Mouse (Mus musculus): ENCODE data around the gene Ldlr. TPM values are rescaled to one million over a fixed set of nuclear protein-coding genes. Genes with fewer than 3 reads are reported as not detected.
A peak's percentile ranks its signal among the peaks of the same experiment; 100 is the strongest.
"Not testable (repeated sequence)": the region's sequence is repeated elsewhere in the genome, so short reads cannot be mapped to it uniquely, and the experiment has no call there.

Ldlr gene
- polyA plus RNA-seq, 1 experiment from 2014 or later: 23.8 TPM

DNA sequence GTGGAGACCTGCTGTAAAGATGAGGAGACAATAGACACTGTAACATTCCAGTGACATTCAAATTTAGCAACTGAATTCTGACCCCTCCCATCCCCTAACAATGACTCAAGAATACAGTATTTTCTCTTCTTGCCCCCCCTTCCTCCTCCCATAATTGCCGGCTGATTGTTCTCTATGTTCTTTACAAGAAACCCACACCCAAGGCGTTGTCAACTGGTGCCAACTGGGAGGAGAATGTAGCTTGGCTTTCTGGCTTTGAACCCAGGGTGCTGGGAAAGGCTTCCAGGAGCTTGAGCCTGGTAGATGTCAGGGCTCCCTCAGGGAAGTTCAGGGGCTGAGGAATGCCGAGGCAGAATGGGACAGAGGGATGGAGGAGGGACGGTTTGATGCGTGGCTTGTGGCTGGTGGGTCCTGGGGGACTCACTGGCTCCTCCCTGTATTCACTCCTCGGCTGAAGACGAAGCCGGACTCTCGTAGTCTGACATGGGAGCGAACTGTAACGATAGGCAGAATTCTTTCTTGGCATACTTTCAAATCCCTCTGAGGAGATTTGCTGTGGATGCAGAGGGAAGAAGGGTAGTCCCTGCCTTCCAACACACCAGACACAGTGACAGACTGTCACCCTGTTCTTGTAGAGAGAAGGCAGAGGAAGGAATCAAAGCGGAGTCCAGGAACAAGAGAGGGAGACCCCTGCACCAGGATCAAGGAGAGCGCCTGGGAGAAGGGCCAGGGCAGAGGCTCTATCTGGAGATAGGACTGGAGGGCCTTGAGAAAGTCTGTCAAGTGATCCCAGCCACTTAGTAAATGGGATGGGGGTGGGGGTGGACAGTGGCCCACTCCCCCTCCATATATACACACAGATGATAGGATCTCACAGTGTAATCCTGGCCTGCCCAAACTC, 45.5 kb downstream of the Ldlr start:
- no peak overlapping the region for H3K9ac ChIP-seq (replicated peaks; ENCODE audit: low read depth, low read length)
- H3K36me3 ChIP-seq (ENCODE audit: control insufficient read depth, insufficient read depth, low read length): peaks cover 34% of the 10 kb centered on the region
- ATAC-seq (ENCODE audit: insufficient number of reproducible peaks, insufficient read depth, low FRiP score, low read depth): peak; percentile 34; the same call in 1 of the 2 replicates
- 52% methylated on average over 13 of the region's 13 CpGs for WGBS
- H3K4me2 ChIP-seq (replicated peaks; ENCODE audit: low read depth, low read length): no peak overlapping the region
- no peak overlapping the region for H3K4me3 ChIP-seq (ENCODE audit: low read depth, low read length)
- no peaks in the 10 kb centered on the region for H3K9me3 ChIP-seq (ENCODE audit: control insufficient read depth, low read depth, low read length)
- H3K4me1 ChIP-seq (ENCODE audit: control insufficient read depth, insufficient read depth, low read length): 0 out of 2 replicates have a peak, but pooled peaks cover 4% of the 10 kb centered on the region
- H3K27ac ChIP-seq (ENCODE audit: low read length): peak overlapping the region; percentile 66; the same call in 1 of the 2 replicates
- H3K27me3 ChIP-seq (ENCODE audit: control insufficient read depth, insufficient read depth, low read length): no peaks in the 10 kb centered on the region

DNA sequence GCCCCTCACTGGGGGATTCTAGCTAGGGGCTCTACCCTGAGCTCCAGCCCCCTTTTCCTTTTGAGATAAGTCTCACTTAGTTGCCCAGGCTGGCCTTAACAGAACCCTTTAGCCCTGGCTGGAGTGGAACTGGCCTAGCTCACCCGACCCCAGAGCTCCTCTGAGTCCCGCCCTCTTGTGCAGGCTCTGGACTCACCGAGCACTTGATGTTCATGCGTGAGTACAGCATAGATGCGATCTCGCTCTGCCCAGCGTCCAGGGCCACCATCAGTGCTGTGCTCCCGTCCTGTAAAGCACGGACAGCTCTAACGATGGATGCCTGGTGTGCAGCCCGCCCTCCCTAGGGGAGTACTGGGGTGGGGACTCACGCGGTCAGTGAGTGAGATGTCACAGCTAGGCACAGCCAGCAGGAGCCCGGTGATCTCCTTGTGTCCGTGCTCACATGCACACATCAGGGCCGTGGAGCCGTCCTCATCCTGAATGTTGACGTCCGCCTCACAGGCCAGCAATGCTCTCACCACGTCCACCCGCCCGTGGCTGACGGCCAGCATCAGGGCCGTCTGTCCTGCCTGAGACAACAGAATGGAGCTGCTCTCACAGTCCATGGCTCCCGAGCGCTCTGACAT, 46.4 kb downstream of the Ldlr start:
- no peak overlapping the region for H3K9ac ChIP-seq (replicated peaks; ENCODE audit: low read depth, low read length)
- H3K27me3 ChIP-seq (ENCODE audit: control insufficient read depth, insufficient read depth, low read length): no peaks in the 10 kb centered on the region
- no peak overlapping the region for H3K4me3 ChIP-seq (ENCODE audit: low read depth, low read length)
- no peak for ATAC-seq (ENCODE audit: insufficient number of reproducible peaks, insufficient read depth, low FRiP score, low read depth)
- H3K27ac ChIP-seq (ENCODE audit: low read length): peak overlapping the region; percentile 52; the same call in 1 of the 2 replicates
- no peaks in the 10 kb centered on the region for H3K9me3 ChIP-seq (ENCODE audit: control insufficient read depth, low read depth, low read length)
- 0 out of 2 replicates have a peak, but pooled peaks cover 4% of the 10 kb centered on the region for H3K4me1 ChIP-seq (ENCODE audit: control insufficient read depth, insufficient read depth, low read length)
- H3K36me3 ChIP-seq (ENCODE audit: control insufficient read depth, insufficient read depth, low read length): peaks cover 42% of the 10 kb centered on the region
- whole genome bisulfite sequencing: 80% methylated on average over 26 of the region's 26 CpGs
- no peak overlapping the region for H3K4me2 ChIP-seq (replicated peaks; ENCODE audit: low read depth, low read length)

DNA sequence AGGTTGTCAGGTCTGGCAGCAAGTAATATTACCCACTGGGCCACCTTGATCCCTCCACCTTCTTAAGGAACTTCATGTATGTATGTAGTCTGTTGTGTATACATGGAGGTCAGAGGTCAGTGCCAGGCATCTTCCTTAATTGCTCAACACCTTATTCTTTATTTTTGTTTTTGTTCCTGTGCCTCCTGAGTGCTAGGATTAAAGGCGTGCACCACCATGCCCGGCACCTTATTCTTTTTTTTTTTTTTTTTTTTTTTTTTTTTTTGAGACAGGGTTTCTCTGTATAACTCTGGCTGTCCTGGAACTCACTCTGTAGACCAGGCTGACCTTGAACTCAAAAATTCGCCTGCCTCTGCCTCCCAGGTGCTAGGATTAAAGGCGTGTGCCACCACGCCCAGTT, 50.1 kb downstream of the Ldlr start:
- H3K27ac ChIP-seq (ENCODE audit: low read length); ATAC-seq (ENCODE audit: insufficient number of reproducible peaks, insufficient read depth, low FRiP score, low read depth); H3K9ac ChIP-seq (replicated peaks; ENCODE audit: low read depth, low read length); H3K4me1 ChIP-seq (ENCODE audit: control insufficient read depth, insufficient read depth, low read length); H3K4me3 ChIP-seq (ENCODE audit: low read depth, low read length); H3K9me3 ChIP-seq (ENCODE audit: control insufficient read depth, low read depth, low read length); H3K27me3 ChIP-seq (ENCODE audit: control insufficient read depth, insufficient read depth, low read length); H3K4me2 ChIP-seq (replicated peaks; ENCODE audit: low read depth, low read length): not testable (repeated sequence)
- 86% methylated on average over 5 of the region's 5 CpGs for WGBS
- H3K36me3 ChIP-seq (ENCODE audit: control insufficient read depth, insufficient read depth, low read length): peaks cover 60% of the 10 kb centered on the region

DNA sequence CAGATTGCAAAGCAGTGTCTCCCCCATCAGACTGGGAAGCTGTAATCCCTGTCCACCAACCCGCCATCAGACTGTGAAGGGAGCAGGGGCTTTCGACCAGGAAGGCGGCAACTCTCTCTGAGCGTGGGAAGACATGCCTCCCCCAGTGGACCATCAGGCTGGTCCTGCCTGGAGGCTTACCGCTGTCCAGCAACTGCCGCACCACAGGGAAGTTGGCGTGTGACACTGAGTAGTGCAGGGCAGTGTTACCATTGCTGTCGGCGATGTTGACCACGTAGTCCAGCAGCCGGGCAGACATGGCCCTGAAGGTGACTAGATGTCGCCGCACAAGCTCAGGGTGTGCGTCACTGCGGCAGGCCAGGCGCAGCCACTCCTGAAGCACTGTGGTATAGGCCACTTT, 51.1 kb downstream of the Ldlr start:
- H3K4me3 ChIP-seq (ENCODE audit: low read depth, low read length): no peak overlapping the region
- ATAC-seq (ENCODE audit: insufficient number of reproducible peaks, insufficient read depth, low FRiP score, low read depth): no peak
- H3K36me3 ChIP-seq (ENCODE audit: control insufficient read depth, insufficient read depth, low read length): peaks cover 64% of the 10 kb centered on the region
- no peaks in the 10 kb centered on the region for H3K9me3 ChIP-seq (ENCODE audit: control insufficient read depth, low read depth, low read length)
- H3K4me2 ChIP-seq (replicated peaks; ENCODE audit: low read depth, low read length): no peak overlapping the region
- H3K27ac ChIP-seq (ENCODE audit: low read length): no peak overlapping the region
- 93% methylated on average over 16 of the region's 16 CpGs for WGBS
- H3K9ac ChIP-seq (replicated peaks; ENCODE audit: low read depth, low read length): no peak overlapping the region
- no peaks in the 10 kb centered on the region for H3K4me1 ChIP-seq (ENCODE audit: control insufficient read depth, insufficient read depth, low read length)
- no peaks in the 10 kb centered on the region for H3K27me3 ChIP-seq (ENCODE audit: control insufficient read depth, insufficient read depth, low read length)

DNA sequence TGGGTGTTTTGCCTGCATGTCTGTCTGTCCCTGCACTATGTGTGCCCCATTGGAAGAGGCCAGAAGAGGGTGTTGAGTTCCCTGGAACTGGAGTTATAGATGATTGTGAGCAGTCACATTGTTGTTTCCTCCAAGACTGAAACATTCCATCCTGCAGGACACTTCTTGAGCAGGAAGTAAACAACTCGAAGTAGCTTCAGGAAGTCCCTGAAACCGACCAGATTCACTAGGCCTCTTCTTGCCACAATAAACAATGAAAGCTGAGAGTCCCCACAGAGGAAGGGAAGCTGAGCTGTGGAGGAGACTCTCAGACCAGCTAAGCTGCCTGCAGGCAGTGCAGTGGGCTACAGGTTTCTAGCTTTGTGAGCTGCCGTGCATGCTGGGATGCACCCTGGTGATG, 54.4 kb downstream of the Ldlr start:
- Histone ChIP-seq H3K36me3 (ENCODE audit: control insufficient read depth, insufficient read depth, low read length) (peaks cover 57% of the 10 kb centered on the region), H3K4me1 (ENCODE audit: control insufficient read depth, insufficient read depth, low read length) (no peaks in the 10 kb centered on the region), H3K9ac (replicated peaks; ENCODE audit: low read depth, low read length) (no peak overlapping the region), H3K9me3 (ENCODE audit: control insufficient read depth, low read depth, low read length) (no peaks in the 10 kb centered on the region), H3K4me2 (replicated peaks; ENCODE audit: low read depth, low read length) (no peak overlapping the region), H3K27ac (ENCODE audit: low read length) (no peak overlapping the region), H3K27me3 (ENCODE audit: control insufficient read depth, insufficient read depth, low read length) (no peaks in the 10 kb centered on the region), H3K4me3 (ENCODE audit: low read depth, low read length) (no peak overlapping the region)
- ATAC-seq (ENCODE audit: insufficient number of reproducible peaks, insufficient read depth, low FRiP score, low read depth): no peak
- 83% methylated on average over 3 of the region's 3 CpGs for WGBS

DNA sequence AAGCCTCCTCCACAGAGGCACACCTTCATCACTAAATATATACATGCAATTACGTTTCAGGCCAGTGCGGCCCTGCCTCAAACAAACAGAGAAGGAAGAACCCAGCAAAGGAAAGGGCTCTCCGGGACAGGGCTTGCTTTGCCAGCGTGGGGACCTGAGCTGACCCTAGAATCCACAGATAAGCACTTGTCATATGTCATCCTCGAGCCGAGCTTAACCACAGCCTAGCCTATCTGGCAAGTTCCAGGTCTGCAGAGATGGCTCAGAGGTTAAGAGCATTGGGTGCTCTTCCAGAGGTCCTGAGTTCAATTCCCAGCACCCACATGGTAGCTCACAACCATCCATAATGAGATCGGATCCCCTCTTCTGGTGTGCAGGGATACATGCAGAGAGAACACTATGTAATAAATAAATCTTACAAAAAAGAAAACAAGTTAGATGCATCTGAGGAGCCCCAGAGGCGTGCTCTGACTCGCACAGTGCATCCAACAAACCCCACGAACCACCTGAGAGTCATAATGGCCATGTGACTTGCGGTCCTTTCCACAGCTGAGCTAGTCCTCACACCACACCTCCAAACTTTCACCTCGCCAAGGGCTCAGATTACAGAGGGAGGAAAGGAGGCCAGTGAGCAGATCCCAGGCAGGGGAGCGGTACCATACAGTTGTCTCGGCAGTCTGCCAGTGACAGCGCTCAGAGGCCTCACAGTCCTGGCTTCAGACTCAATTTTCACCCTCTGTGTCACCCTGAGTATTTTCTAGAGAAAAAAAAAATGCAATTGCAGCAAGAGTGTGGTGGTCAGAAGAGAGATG, 58.6 kb downstream of the Ldlr start:
- no peaks in the 10 kb centered on the region for H3K27me3 ChIP-seq (ENCODE audit: control insufficient read depth, insufficient read depth, low read length)
- H3K9me3 ChIP-seq (ENCODE audit: control insufficient read depth, low read depth, low read length): no peaks in the 10 kb centered on the region
- no peak overlapping the region for H3K9ac ChIP-seq (replicated peaks; ENCODE audit: low read depth, low read length)
- H3K36me3 ChIP-seq (ENCODE audit: control insufficient read depth, insufficient read depth, low read length): peaks cover 48% of the 10 kb centered on the region
- no peaks in the 10 kb centered on the region for H3K4me1 ChIP-seq (ENCODE audit: control insufficient read depth, insufficient read depth, low read length)
- no peak for ATAC-seq (ENCODE audit: insufficient number of reproducible peaks, insufficient read depth, low FRiP score, low read depth)
- H3K4me3 ChIP-seq (ENCODE audit: low read depth, low read length): no peak overlapping the region
- no peak overlapping the region for H3K27ac ChIP-seq (ENCODE audit: low read length)
- WGBS: 71% methylated on average over 15 of the region's 15 CpGs
- H3K4me2 ChIP-seq (replicated peaks; ENCODE audit: low read depth, low read length): no peak overlapping the region

DNA sequence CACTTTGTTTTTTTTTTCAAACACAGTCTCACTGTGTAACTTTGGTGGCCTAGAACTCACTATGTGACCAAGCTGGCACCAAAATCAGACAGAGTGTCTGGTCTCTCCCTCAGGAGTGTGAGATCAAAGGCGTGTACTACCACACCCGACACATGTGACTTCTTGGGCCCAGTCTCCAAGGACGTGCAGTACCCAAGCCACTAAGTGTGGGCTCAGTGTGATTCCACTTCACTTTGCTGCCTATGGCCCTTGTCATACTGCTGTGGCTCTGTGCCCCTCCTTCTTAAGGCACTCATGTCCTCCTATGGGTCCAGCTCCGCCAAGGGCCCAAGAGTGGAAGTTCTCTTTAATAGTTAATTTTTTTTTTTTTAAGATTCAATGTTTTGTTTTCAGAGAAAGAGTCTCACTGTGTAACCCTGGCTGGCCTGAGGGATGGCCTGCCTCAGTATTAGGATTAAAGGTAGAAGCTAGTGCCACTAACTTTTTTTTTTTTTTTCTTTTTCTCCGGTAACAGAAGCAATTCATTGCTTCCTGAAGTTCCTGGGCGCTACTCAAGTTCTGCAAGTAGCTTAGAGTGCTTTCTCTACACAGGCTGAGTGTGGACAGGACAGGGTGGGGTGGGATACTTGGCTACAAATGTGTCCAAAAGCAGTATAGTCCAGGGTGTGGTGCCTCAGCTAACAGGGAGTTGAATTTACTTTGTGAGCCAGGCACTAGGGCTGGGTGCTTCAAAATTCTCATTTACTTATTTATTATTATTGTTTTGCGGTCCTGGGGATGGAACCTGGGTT, 61.4 kb downstream of the Ldlr start:
- H3K4me2 ChIP-seq (replicated peaks; ENCODE audit: low read depth, low read length): no peak overlapping the region
- no peaks in the 10 kb centered on the region for H3K27me3 ChIP-seq (ENCODE audit: control insufficient read depth, insufficient read depth, low read length)
- WGBS: 89% methylated on average over 7 of the region's 7 CpGs
- H3K27ac ChIP-seq (ENCODE audit: low read length): no peak overlapping the region
- H3K9ac ChIP-seq (replicated peaks; ENCODE audit: low read depth, low read length): no peak overlapping the region
- H3K4me1 ChIP-seq (ENCODE audit: control insufficient read depth, insufficient read depth, low read length): no peaks in the 10 kb centered on the region
- H3K9me3 ChIP-seq (ENCODE audit: control insufficient read depth, low read depth, low read length): no peaks in the 10 kb centered on the region
- ATAC-seq (ENCODE audit: insufficient number of reproducible peaks, insufficient read depth, low FRiP score, low read depth): no peak
- H3K36me3 ChIP-seq (ENCODE audit: control insufficient read depth, insufficient read depth, low read length): peaks cover 41% of the 10 kb centered on the region
- H3K4me3 ChIP-seq (ENCODE audit: low read depth, low read length): no peak overlapping the region

DNA sequence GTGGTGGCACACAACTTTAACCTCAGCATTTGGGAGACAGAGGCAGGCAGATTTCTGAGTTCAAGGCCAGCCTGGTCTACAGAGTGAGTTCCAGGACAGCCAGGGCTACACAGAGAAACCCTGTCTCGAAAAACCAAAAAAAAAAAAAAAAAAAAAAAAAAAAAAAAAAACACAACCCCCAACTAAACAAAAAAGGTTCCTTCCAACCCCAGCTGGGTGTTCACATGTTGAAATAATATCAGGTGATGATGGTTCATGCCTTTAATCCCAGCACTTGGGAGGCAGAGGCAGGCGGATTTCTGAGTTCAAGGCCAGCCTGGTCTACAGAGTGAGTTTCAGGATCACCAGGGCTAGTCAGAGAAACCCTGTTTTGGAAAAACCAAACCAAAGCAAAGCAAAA, 63.0 kb downstream of the Ldlr start:
- WGBS: 84% methylated on average over 1 of the region's 2 CpGs
- H3K27me3 ChIP-seq (ENCODE audit: control insufficient read depth, insufficient read depth, low read length); H3K4me2 ChIP-seq (replicated peaks; ENCODE audit: low read depth, low read length); H3K4me1 ChIP-seq (ENCODE audit: control insufficient read depth, insufficient read depth, low read length); H3K4me3 ChIP-seq (ENCODE audit: low read depth, low read length); H3K9me3 ChIP-seq (ENCODE audit: control insufficient read depth, low read depth, low read length); H3K9ac ChIP-seq (replicated peaks; ENCODE audit: low read depth, low read length); H3K27ac ChIP-seq (ENCODE audit: low read length); ATAC-seq (ENCODE audit: insufficient number of reproducible peaks, insufficient read depth, low FRiP score, low read depth): not testable (repeated sequence)
- peaks cover 43% of the 10 kb centered on the region for H3K36me3 ChIP-seq (ENCODE audit: control insufficient read depth, insufficient read depth, low read length)
